Mouse (Mus musculus) thymus, adult 2 months (tissue): Measurements from ENCODE around the gene Cenpo.

Experiments
- CTCF ChIP-seq: fragments of 200-500 bp; IDR thresholded peaks from 2 replicates; pipeline ENCODE4 v1.5.1; 2012; ENCODE audit warnings: mild to moderate bottlenecking, control low read depth, low read length, moderate library complexity, borderline replicate concordance; ENCODE audit not compliant: control insufficient read depth, poor library complexity, insufficient read depth; ENCODE audit errors: extremely low read depth
- POLR2A ChIP-seq: fragments of 200-500 bp; IDR thresholded peaks from 2 replicates; pipeline ENCODE4 v1.6.1; 2012; ENCODE audit warnings: mild to moderate bottlenecking, low read length, control low read depth, moderate library complexity; ENCODE audit not compliant: control insufficient read depth, poor library complexity, insufficient read depth; ENCODE audit errors: extremely low read depth

- TF ChIP-seq CTCF (peak; percentile 53; the same call in 1 of the 2 replicates), POLR2A (peak; percentile 69; the same call in 1 of the 2 replicates)
Measured at GRCm38 (mm10) chr12:4233572-4234508, at the start of gene Cenpo, which contains the start of gene Ptrhd1.
